Mouse (Mus musculus): ENCODE measurements at regions not wholly inside any gene's neighbourhood (a gene's known extent, or its start where the extent isn't known, plus 50 kb on each side); places are given as distances from the start of the nearest gene placed in this dataset.

- TF ChIP-seq CTCF (IDR thresholded peaks at IDR 0.05) (no peak), POLR2A (IDR thresholded peaks at IDR 0.05; ENCODE audit: insufficient read depth, low read depth, low read length) (no peak), EP300 (IDR thresholded peaks at IDR 0.05; ENCODE audit: insufficient read depth, low read depth, low read length) (no peak)
Observed at GRCm38 (mm10) chr4:95358674-95359073, 198.6 kb upstream of the Fggy start.
